Mouse (Mus musculus) cerebellum, adult 2 months (tissue): ENCODE measurements around the gene Cacng2. TPM values are rescaled to one million over a fixed set of nuclear protein-coding genes. Genes with fewer than 3 reads are reported as not detected.

ENCODE experiments used
- DNase-seq, 2 experiments: peaks; one replicate each; pipeline ENCODE4 v3.0.0; 2021
- H3K27ac ChIP-seq: fragments of 200-500 bp; 2 replicates; pipeline ENCODE4 v1.5.1; 2012; ENCODE audit warnings: low read length, control low read depth, inconsistent platforms; ENCODE audit not compliant: insufficient read depth
- H3K27me3 ChIP-seq: fragments of 200-500 bp; 2 replicates; pipeline ENCODE4 v1.6.1; 2012; ENCODE audit warnings: inconsistent platforms, mild to moderate bottlenecking, low read length, moderate library complexity; ENCODE audit not compliant: control insufficient read depth, insufficient read depth
- H3K4me1 ChIP-seq: fragments of 200-500 bp; 2 replicates; pipeline ENCODE4 v1.6.1; 2011; ENCODE audit warnings: low read length; ENCODE audit not compliant: control insufficient read depth, insufficient read depth
- H3K4me3 ChIP-seq: fragments of 200-500 bp; replicated peaks from 2 replicates; pipeline ENCODE3; 2011; ENCODE audit warnings: mild to moderate bottlenecking, low read depth, low read length, control low read depth; ENCODE audit not compliant: insufficient read depth
- CTCF ChIP-seq: fragments of 200-500 bp; IDR thresholded peaks from 2 replicates; pipeline ENCODE4 v1.5.1; 2011; ENCODE audit warnings: low read depth, mild to moderate bottlenecking, control low read depth, low read length, moderate library complexity, borderline replicate concordance; ENCODE audit not compliant: insufficient read depth
- POLR2A ChIP-seq: fragments of 200-500 bp; IDR thresholded peaks from 2 replicates; pipeline ENCODE4 v1.6.1; 2011; ENCODE audit warnings: low read length, control low read depth, borderline replicate concordance; ENCODE audit not compliant: insufficient read depth
- WGBS: fragments of 180-500 bp; shearing (Covaris S2); methylation state at CpG from one replicate; pipeline ENCODE4 v1.1.7; 2018; 5-methylcytosine and 5-hydroxymethylcytosine counted together
- polyA plus RNA-seq: library from polyadenylated mRNA; depleted of rRNA; stranded (reverse); fragments of >200 nt; gene quantifications from 2 replicates; pipeline ENCODE4 v1.2.3, GENCODE M21; 2012; rRNA removed

The Cacng2 gene
- 45.8 and 48.5 TPM in 2 replicates for polyA plus RNA-seq

DNA sequence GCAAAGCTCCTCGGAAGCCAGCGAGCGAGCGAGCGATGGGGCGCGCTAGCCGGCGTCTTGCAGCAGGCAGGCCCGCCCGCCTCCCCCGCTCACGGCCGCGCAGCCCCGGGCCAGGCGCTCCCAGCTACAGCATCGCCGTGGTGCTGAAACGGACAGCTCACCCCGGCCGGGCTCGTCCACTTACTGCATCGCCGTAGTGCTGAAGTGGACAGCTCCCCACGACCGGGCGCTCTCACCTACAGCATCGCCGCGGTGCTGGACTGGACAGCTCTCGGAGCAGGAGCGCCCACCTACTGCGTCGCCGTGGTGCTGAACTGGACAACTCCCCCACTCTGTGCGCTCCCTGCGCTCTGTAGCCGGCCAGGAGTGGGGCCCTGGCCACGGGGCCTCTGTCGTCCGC lies at the start of gene Cacng2:
Gene Cacng2, minus strand, starts transcription at position 325 of the 400 bp plus-strand sequence.
- WGBS, result under 1% methylated on average over 41 of the region's 42 CpGs
- no peak for TF ChIP-seq POLR2A
- TF ChIP-seq CTCF, result no peak
- H3K27me3 ChIP-seq, result no peaks in the 10 kb centered on the region

DNA sequence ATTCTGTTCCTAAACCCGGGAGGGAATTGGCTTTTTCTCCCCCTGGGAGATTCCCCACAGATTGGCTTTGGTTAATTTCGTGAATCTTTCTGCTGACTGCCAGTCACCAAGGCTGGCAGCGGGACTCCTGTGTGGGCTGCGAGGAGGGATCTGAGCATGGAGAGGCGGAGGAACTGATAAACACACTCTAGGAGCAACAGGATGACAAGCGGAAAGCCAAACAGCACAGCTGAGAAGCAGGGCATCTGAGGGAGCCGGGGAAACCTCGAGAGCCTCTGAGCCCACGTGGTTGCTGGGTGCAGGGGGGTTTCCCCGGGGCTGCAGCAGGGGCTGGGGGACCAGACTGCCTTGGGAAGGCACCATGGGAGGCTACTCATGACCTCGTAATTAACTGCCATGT lies 49.7 kb upstream of the Cacng2 start:
- WGBS, result 60% methylated on average over 11 of the region's 11 CpGs
- DNase-seq, result no peak

More for the DNA sequence above, at the start of gene Cacng2:
- Histone ChIP-seq H3K4me1 (peaks cover 11% of the 10 kb centered on the region; the same call in 1 of the 2 replicates), H3K4me3 (peak within 1 kb of the TSS; percentile 78), H3K27ac (peak within 1 kb of the TSS; percentile 89)
- peak; percentile 81 to 88 for DNase-seq

DNA sequence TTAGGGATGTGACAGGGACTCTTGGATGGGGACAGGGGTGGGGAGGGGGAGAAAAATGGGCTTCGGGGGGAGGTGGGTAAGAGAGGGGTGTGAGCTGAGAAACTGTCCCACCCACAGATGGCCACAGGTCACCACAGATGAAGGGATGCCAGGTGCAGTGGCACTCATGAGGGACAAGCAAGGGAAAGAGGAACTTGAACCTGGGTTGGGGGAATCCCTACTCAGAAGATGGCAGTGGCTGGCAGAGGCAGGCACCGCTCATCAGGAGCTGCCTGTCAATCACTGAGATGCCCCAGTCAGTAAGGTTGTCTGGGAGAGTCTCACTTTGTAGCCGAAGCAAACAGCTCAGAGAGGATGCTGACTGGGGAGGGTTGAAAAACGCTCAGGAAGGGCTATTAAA lies 45.5 kb upstream of the Cacng2 start:
- Histone ChIP-seq H3K27ac (no peak overlapping the region), H3K4me3 (no peak overlapping the region), H3K27me3 (no peaks in the 10 kb centered on the region), H3K4me1 (no peaks in the 10 kb centered on the region)
- TF ChIP-seq CTCF (no peak), POLR2A (no peak)
- no peak for DNase-seq
- 81% methylated on average over 4 of the region's 4 CpGs for WGBS

More for the DNA sequence above, 49.7 kb upstream of the Cacng2 start:
- Histone ChIP-seq H3K4me1 (peaks cover 10% of the 10 kb centered on the region; the same call in 1 of the 2 replicates), H3K27me3 (no peaks in the 10 kb centered on the region), H3K4me3 (no peak overlapping the region), H3K27ac (no peak overlapping the region)
- TF ChIP-seq CTCF (no peak), POLR2A (no peak)

DNA sequence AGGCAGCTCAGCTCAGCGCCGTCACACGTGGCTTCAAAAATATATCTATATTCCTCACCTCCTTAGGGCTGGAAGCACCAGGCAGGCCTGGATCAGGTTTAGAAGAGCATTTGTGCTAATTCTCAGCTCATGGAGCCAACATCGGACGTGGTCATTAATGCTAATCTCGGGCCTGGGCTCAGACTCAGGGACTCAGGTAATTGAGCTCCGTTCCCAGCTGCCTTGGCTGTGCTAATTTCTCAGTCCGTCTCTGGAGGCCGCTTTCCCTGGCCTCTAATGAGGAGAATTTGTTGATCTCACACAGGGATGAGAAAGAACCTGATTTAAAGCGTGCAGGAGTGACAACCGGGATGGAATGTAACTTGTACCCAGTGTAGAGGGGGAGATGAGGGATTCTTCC lies 44.6 kb upstream of the Cacng2 start:
- TF ChIP-seq CTCF, result no peak
- no peak for TF ChIP-seq POLR2A
- no peak overlapping the region for H3K27ac ChIP-seq
- no peaks in the 10 kb centered on the region for H3K27me3 ChIP-seq
- H3K4me1 ChIP-seq, result no peaks in the 10 kb centered on the region
- 79% methylated on average over 11 of the region's 11 CpGs for WGBS
- H3K4me3 ChIP-seq, result no peak overlapping the region
- DNase-seq, result no peak

DNA sequence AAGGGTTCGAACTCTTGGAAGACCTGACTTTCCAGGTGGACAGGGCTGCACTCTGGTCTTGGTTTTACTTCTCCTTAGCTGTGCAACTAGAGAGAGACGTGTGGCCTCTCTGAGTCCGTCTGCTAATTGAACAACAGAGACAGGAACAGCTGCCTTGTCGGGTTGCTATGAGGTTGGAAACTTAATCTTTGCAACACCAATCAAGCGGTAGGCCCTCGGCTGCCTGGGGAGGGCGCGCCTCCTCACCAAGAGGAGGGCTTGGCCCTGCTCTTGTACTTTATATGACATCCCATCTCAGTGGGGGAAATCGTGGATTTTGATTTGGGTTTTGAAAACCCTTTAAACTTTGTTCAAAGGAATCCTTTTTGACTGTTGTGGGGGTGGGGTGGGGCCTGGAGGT lies 42.1 kb upstream of the Cacng2 start:
- 74% methylated on average over 9 of the region's 9 CpGs for WGBS
- Histone ChIP-seq H3K4me3 (no peak overlapping the region), H3K27ac (no peak overlapping the region), H3K4me1 (peaks cover 15% of the 10 kb centered on the region), H3K27me3 (no peaks in the 10 kb centered on the region)
- DNase-seq, result no peak
- no peak for TF ChIP-seq POLR2A
- TF ChIP-seq CTCF, result no peak

DNA sequence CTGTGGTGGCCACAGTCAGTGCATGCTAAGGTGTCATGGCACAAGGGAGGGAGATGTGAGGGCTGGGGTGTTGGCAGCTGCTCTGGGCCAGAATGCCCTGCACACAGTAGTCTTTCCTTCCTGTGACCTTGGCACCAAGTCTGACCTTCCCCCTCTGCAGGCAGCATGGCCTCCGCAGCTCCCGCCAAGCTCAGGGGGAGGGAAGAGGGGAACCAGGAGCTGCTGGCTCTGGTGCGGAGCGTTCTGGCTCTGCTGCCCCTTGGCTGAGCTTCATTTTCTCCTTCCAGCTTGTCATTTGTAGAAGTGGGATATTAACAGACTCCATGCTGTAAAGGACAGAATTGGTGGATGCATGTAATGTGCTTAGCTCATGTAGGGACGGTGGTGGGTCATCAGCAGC lies 38.5 kb upstream of the Cacng2 start:
- 31% methylated on average over 5 of the region's 5 CpGs for WGBS
- no peak for TF ChIP-seq POLR2A
- TF ChIP-seq CTCF, result no peak

DNA sequence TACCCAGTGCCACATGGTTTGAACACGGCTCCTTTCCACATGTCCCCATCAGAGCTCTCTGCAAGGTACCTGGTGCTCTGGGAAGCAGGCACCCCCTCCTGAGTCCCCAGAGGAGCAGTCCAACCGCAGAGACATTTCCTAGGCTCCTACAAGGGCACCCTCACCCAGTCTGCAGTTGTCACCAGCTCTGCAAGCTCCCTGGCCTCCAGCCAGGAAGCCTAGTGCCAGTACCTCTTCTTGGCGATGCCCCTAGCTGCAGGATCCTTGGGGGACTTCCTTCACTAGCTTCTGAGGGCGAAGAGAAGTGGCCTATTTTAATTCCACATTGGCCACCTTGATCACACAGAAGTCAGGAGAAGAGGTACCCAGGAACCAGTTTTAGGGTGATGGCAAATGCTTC lies 38.0 kb upstream of the Cacng2 start:
- Histone ChIP-seq H3K27ac (no peak overlapping the region), H3K4me3 (no peak overlapping the region), H3K4me1 (peaks cover 15% of the 10 kb centered on the region), H3K27me3 (no peaks in the 10 kb centered on the region)
- 24% methylated on average over 4 of the region's 4 CpGs for WGBS
- TF ChIP-seq POLR2A (no peak), CTCF (no peak)
- no peak for DNase-seq

More for the DNA sequence above, 38.5 kb upstream of the Cacng2 start:
- Histone ChIP-seq H3K4me1 (peaks cover 15% of the 10 kb centered on the region), H3K27ac (no peak overlapping the region), H3K27me3 (no peaks in the 10 kb centered on the region), H3K4me3 (no peak overlapping the region)
- no peak for DNase-seq

DNA sequence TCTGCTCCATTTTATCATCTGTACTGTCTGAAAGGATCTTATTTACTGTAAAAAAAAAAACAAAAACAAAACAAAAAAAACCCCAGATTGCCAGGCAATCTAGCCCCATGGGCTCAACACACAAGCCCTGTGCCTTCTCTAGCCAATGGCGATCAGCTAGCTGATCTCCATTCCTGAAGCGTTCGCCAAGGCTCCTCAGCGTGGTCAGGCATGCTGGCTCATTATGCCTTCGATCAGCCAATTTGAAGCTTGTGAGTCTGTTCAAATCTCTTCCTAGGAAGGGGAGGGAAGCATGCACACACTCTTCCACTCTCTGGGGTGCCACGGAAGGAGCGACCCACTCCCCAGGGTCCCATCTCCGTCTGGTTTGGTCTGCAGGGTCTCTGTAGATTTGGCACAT lies 37.5 kb upstream of the Cacng2 start:
- TF ChIP-seq POLR2A (no peak), CTCF (no peak)
- no peak for DNase-seq
- Histone ChIP-seq H3K27me3 (no peaks in the 10 kb centered on the region), H3K4me1 (peaks cover 15% of the 10 kb centered on the region), H3K4me3 (no peak overlapping the region), H3K27ac (no peak overlapping the region)
- WGBS, result 50% methylated on average over 8 of the region's 8 CpGs
